In genomic region chr5:9068886-9069285, GRCm38 (mm10) we compare ENCODE assay signal across 7 mouse cellular contexts. TPM values are rescaled to one million over a fixed set of nuclear protein-coding genes. Genes with fewer than 3 reads are reported as not detected.
A peak's percentile ranks its signal among the peaks of the same experiment; 100 is the strongest.
DNase-seq lines count a peak whose midpoint lies in the region; TF ChIP-seq lines count a peak whose summit lies in the region.

No protein-coding gene starts in this region.

- peak; percentile 35 for DNase-seq in ovary, postnatal 36 days (ENCODE audit: low spot score)
- DNase-seq in ovary, postnatal 10 days (ENCODE audit: low spot score) = no peak
- DNase-seq in brain, embryonic 14.5 days (ENCODE audit: low read depth) = peak; percentile 80
- DNase-seq in gastrocnemius, postnatal 10 days = peak; percentile 15
- peak; percentile 32 to 70 for DNase-seq in layer of hippocampus, postnatal 14 days (ENCODE audit: low spot score in 2 of 2)
- peak; percentile 35 to 38 for DNase-seq in right cerebral cortex, adult 2 months (ENCODE audit: low spot score in 2 of 2)
- DNase-seq in spleen, postnatal 4 days (ENCODE audit: low spot score in 2 of 2) = no peak

- no peak for TF ChIP-seq POLR2A in brain, embryonic 14.5 days (IDR thresholded peaks at IDR 0.05; ENCODE audit: borderline replicate concordance, extremely low read depth, insufficient read depth, insufficient read length, poor library complexity, severe bottlenecking)

- no peak for TF ChIP-seq CTCF in brain, embryonic 14.5 days (IDR thresholded peaks at IDR 0.05; ENCODE audit: borderline replicate concordance, extremely low read depth, insufficient read depth, insufficient read length)

RNA-seq across cellular contexts. Expression of gene Tmem243, which starts 31.6 kb away (rescaled TPM):
- polyA plus RNA-seq in brain, embryonic 14.5 days (2012; rRNA removed) = 5.1 and 6.6 TPM in 2 replicates
- total RNA-seq in gastrocnemius, postnatal 10 days (2021) = 1 to 10 TPM; 4.4 to 4.9 TPM
- total RNA-seq in layer of hippocampus, postnatal 14 days (2021) = 1 to 10 TPM; 7.4 to 7.8 TPM

Comparison
In these comparisons a context has a peak if more than half of its experiments do, and no peak if none do; other contexts are left out.
1. DNase-seq: peak in ovary, postnatal 36 days (single experiment), brain, embryonic 14.5 days (single experiment), gastrocnemius, postnatal 10 days (single experiment), layer of hippocampus, postnatal 14 days (2 of 2) and right cerebral cortex, adult 2 months (2 of 2); none in ovary, postnatal 10 days (single experiment) and spleen, postnatal 4 days (0 of 2).